Mouse (Mus musculus): ENCODE results near the gene Ube2h.

Gene Ube2h

DNA sequence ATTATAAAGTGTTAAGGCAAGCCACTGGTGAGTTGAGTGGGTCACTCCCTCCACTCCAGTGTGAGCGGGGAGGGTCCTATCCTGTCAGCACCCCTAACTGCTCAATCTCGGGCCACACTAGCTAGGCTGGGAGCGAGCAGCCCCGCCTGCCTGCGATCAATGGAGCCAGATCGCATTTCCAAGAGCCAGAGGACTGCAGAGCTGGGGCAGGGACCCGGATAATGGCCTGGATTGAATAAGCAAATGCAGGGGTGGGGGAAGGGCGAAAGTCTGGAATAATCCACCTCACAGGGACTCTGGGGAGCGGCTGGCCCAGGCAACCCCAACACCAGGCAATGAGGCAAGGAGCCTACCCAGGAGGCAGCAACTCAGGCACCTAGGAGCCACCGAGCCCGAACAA lies 137.1 kb downstream of the Ube2h start:
- DNase-seq (ENCODE audit: low spot score in 2 of 2): no peak

DNA sequence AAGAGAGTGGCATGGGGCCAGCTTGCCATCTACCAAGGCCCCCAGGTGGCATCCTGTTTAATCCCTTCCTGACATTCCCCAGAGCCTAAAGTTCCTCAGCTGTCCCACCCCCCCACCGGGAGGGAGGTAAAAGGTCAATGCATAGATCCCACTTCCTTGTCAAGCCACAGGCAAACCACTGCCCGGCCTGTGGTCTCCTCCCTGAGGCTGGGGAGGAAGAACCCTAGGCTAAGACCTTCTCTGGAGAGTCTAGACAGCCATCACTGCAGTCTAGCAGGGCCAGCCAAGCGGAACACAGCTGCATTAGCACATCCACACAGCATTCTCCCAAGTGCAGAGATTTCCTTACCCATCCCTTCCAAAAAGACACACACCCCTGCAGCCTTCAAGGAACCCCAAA lies 138.0 kb downstream of the Ube2h start:
- no peak for DNase-seq (ENCODE audit: low spot score in 2 of 2)

DNA sequence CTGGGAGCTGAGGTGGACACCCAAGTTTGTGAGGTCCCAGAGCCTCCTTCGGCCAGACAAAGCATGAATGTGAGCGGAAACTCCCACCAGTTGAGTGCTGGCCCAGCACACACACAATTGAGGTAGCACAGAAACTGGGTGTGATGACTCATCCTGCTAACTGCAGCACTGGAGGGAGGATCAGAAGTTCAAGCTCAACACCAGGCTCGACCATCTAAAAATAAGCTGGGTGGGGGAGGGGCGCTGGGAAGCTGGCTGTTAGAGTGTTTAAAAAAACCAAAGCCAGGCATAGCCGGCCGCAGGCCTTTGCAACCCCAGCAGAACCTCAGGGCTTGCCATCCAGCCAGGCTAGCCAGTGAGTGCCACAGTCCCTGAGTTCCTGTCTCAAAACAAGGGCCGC lies 142.2 kb downstream of the Ube2h start:
- DNase-seq (ENCODE audit: low spot score in 2 of 2): no peak

DNA sequence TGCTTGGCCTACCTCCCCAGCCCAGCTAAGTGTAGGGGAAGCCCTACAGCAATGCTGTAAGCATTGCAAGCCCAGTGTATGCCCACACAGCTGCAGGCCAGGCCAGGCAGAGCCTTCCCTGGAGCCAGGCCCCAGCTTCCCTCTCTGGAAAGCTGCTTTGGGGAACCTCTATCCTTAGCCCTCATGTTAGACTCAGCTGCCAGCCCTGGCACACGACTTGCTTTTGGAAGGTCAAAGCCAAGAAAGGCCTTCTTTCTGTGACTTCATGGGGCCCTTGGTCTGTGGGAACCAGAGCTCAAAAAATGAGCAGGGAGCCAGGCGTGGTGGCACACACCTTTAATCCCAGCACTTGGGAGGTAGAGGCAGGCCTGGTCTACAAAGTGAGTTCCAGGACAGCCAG lies 142.7 kb downstream of the Ube2h start:
- no peak for DNase-seq (ENCODE audit: low spot score in 2 of 2)

Data from left cerebral cortex, adult 9 months (tissue).